Mouse (Mus musculus) stomach, embryonic 16.5 days (tissue): ENCODE results near the gene Calm1. TPM values are rescaled to one million over a fixed set of nuclear protein-coding genes. Genes with fewer than 3 reads are reported as not detected.

Experiments
- ATAC-seq: fragments of 200-750 bp; cut with Nextera tagmentation; 2 replicates; pipeline ENCODE4 v1.8.0; 2017; ENCODE audit warnings: moderate number of reproducible peaks, moderate TSS enrichment; ENCODE audit not compliant: insufficient read depth, low FRiP score
- H3K27ac ChIP-seq: fragments of 300-500 bp; sonication (generic); 2 replicates; pipeline ENCODE4 v1.5.1; 2014; ENCODE audit warnings: low read length
- H3K27me3 ChIP-seq: fragments of 300-500 bp; sonication (generic); 2 replicates; pipeline ENCODE4 v1.6.1; 2014; ENCODE audit warnings: low read length, control low read depth, mixed read lengths; ENCODE audit not compliant: control insufficient read depth, insufficient read depth
- H3K36me3 ChIP-seq: fragments of 300-500 bp; sonication (generic); 2 replicates; pipeline ENCODE4 v1.6.1; 2014; ENCODE audit warnings: low read length; ENCODE audit not compliant: control insufficient read depth, insufficient read depth
- H3K4me1 ChIP-seq: fragments of 300-500 bp; sonication (generic); 2 replicates; pipeline ENCODE4 v1.6.1; 2014; ENCODE audit warnings: low read length, control low read depth, mixed read lengths; ENCODE audit not compliant: control insufficient read depth, insufficient read depth
- H3K4me2 ChIP-seq: fragments of 300-500 bp; sonication (generic); 2 replicates; pipeline ENCODE4 v1.6.1; 2014; ENCODE audit warnings: low read depth, low read length, mixed read lengths
- H3K4me3 ChIP-seq: fragments of 300-500 bp; sonication (generic); replicated peaks from 2 replicates; pipeline ENCODE4 v1.5.1; 2014; ENCODE audit warnings: mild to moderate bottlenecking, low read length
- H3K9ac ChIP-seq: fragments of 300-500 bp; sonication (generic); 2 replicates; pipeline ENCODE4 v1.6.1; 2014; ENCODE audit warnings: low read length
- H3K9me3 ChIP-seq: fragments of 300-500 bp; sonication (generic); replicated peaks from 2 replicates; pipeline ENCODE4 v1.6.1; 2016; ENCODE audit warnings: low read length, control low read depth; ENCODE audit not compliant: control insufficient read depth
- WGBS: fragments of 180-500 bp; shearing (Covaris S2); extraction: QIAGEN DNeasy Blood & Tissue Kit; methylation state at CpG from one replicate; pipeline ENCODE4 v1.1.7; 2014; 5-methylcytosine and 5-hydroxymethylcytosine counted together
- polyA plus RNA-seq: library from polyadenylated mRNA; unstranded; fragments of >200 nt; fragmentation: Nextera tagmentation; extraction: Ambion mirVana; gene quantifications from 2 replicates; pipeline ENCODE4 v1.2.1, GENCODE M21; 2015

Calm1 gene
- polyA plus RNA-seq, 1 experiment from 2014 or later, result 1,693 TPM

DNA sequence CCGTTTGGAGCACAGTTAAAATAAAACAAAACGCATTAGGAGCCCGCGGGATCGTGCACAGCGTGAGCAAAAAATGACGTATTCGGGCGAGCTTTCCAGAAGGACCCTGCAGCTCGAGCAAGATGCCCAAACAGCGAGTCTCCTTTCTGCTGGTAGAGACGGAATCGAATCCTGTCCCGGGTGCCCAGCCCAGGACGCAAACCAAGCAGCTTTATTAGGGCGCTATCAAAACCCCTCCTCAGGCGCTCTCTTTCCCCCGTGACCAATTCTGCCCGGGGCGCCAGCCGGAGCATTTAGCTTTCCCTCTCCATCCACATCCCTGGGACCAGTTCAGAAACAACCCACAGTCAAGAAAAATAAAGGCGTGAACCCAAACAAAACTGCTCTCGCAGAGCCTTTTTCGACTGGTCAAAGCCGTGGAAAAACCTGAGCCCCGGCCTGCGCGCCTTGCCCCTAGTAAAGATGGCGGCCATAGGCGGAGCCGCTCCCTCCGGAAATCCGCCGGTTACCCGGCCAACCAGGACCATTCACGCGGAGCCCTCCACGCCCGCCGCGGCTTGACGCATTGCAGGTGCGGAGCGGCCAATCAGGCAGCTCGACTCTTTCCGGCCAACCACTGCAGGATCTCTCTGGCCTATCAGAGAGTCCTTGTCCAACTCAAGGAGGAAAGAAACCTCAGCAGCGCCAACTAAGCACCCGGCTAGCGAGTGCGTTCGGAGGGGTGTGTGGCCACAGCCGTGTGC is 12.1 kb upstream of the Calm1 start:
- H3K4me1 ChIP-seq, result peaks cover 14% of the 10 kb centered on the region; the same call in 1 of the 2 replicates
- no peaks in the 10 kb centered on the region for H3K36me3 ChIP-seq
- H3K4me3 ChIP-seq, result peak overlapping the region; percentile 78
- H3K4me2 ChIP-seq, result peak overlapping the region; percentile 95
- H3K9ac ChIP-seq, result peak overlapping the region; percentile 93
- under 1% methylated on average over 52 of the region's 52 CpGs for WGBS
- H3K27ac ChIP-seq, result peak overlapping the region; percentile 100
- H3K27me3 ChIP-seq, result no peaks in the 10 kb centered on the region
- H3K9me3 ChIP-seq, result peaks cover 5% of the 10 kb centered on the region; the same call in 1 of the 2 replicates
- peak; percentile 100 for ATAC-seq

DNA sequence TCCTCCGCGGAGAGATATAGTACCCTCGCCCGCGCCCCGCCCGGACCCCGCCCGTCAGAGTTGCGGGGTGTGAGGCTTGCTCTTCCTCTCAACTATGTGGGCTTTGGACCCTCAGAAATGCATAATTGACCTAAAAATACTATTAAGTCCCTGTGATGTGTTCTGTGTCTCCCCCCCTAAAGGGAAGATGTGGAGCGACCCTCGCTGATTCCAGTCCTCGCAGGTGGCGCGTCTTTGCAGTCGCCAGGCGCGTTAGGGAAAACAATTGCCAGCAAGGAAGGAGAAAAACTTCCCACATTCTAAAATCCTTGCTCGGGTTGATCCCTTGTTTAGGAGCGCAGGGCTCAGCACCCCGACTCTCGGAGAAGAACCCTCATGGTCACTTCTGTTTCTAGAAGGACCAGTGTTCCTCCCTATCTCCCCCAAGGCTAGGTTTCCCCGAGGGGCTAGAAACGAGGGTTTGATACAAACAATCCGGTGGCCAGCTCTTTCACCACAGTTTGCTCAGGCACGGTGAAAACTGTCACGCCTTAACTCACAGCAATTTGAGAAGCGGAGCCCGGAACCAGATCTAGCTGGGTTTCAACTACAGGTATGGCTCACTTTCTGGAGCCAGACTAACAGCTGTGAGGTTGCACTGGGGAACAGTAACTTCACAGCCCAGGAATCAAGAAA is 11.3 kb upstream of the Calm1 start:
- peak overlapping the region; percentile 94 for H3K27ac ChIP-seq
- peaks cover 14% of the 10 kb centered on the region; the same call in 1 of the 2 replicates for H3K4me1 ChIP-seq
- H3K4me2 ChIP-seq, result peak overlapping the region; percentile 95
- no peak for ATAC-seq
- no peaks in the 10 kb centered on the region for H3K27me3 ChIP-seq
- peak overlapping the region; percentile 84 for H3K9ac ChIP-seq
- 1% methylated on average over 29 of the region's 29 CpGs for WGBS
- peak overlapping the region; percentile 61 for H3K4me3 ChIP-seq
- H3K9me3 ChIP-seq, result peaks cover 3% of the 10 kb centered on the region; the same call in 1 of the 2 replicates
- H3K36me3 ChIP-seq, result no peaks in the 10 kb centered on the region

- Histone ChIP-seq H3K36me3 (no peaks in the 10 kb centered on the region), H3K4me1 (peaks cover 12% of the 10 kb centered on the region; the same call in 1 of the 2 replicates), H3K27ac (no peak overlapping the region), H3K4me3 (no peak overlapping the region), H3K9ac (no peak overlapping the region), H3K27me3 (no peaks in the 10 kb centered on the region), H3K9me3 (no peaks in the 10 kb centered on the region), H3K4me2 (no peak overlapping the region)
- WGBS, result 74% methylated on average over 6 of the region's 6 CpGs
- ATAC-seq, result no peak
Measured at GRCm38 (mm10) chr12:100190802-100191201, 8.4 kb upstream of the Calm1 start.

- Histone ChIP-seq H3K27ac (no peak overlapping the region), H3K27me3 (no peaks in the 10 kb centered on the region), H3K4me2 (no peak overlapping the region), H3K4me1 (0 out of 2 replicates have a peak, but pooled peaks cover 3% of the 10 kb centered on the region), H3K4me3 (no peak overlapping the region), H3K36me3 (no peaks in the 10 kb centered on the region), H3K9ac (no peak overlapping the region), H3K9me3 (no peaks in the 10 kb centered on the region)
- 78% methylated on average over 1 of the region's 1 CpGs for WGBS
- ATAC-seq, result no peak
Measured at GRCm38 (mm10) chr12:100194181-100194580, 5.1 kb upstream of the Calm1 start.

DNA sequence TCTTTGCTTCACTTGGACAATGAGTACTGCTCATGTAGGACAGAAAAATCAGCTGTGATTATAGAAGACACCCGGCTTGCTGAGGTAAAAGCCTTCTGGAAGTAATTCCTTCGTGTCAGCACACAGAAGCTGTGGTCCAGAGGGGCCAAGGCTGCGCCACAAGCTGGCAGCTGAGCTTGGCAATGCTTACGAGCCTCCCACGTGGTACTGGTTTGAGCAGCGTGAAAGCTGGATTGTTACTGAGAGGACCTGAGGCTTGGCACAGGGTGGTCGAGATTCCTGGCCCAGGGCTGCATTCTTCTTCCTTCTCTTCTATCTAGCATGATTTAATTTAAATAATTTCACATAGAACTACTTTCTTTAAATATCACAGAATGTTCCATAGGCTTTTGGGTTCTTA is 2.4 kb upstream of the Calm1 start:
- Histone ChIP-seq H3K4me2 (no peak overlapping the region), H3K9ac (no peak overlapping the region), H3K4me1 (peaks cover 6% of the 10 kb centered on the region; the same call in 1 of the 2 replicates), H3K36me3 (no peaks in the 10 kb centered on the region), H3K27me3 (no peaks in the 10 kb centered on the region), H3K27ac (no peak overlapping the region), H3K9me3 (no peaks in the 10 kb centered on the region), H3K4me3 (no peak overlapping the region)
- no peak for ATAC-seq
- 72% methylated on average over 7 of the region's 7 CpGs for WGBS

GRCm38 (mm10) chr12:100199891-100200644 is 833 bp downstream of the Calm1 start:
- Histone ChIP-seq H3K36me3 (peaks cover 6% of the 10 kb centered on the region), H3K4me1 (peaks cover 15% of the 10 kb centered on the region), H3K27ac (peak overlapping the region; percentile 90), H3K9me3 (no peaks in the 10 kb centered on the region), H3K27me3 (no peaks in the 10 kb centered on the region), H3K9ac (peak overlapping the region; percentile 92), H3K4me2 (peak overlapping the region; percentile 68), H3K4me3 (peak overlapping the region; percentile 85)
- ATAC-seq, result peak; percentile 75
- WGBS, result under 1% methylated on average over 75 of the region's 86 CpGs

DNA sequence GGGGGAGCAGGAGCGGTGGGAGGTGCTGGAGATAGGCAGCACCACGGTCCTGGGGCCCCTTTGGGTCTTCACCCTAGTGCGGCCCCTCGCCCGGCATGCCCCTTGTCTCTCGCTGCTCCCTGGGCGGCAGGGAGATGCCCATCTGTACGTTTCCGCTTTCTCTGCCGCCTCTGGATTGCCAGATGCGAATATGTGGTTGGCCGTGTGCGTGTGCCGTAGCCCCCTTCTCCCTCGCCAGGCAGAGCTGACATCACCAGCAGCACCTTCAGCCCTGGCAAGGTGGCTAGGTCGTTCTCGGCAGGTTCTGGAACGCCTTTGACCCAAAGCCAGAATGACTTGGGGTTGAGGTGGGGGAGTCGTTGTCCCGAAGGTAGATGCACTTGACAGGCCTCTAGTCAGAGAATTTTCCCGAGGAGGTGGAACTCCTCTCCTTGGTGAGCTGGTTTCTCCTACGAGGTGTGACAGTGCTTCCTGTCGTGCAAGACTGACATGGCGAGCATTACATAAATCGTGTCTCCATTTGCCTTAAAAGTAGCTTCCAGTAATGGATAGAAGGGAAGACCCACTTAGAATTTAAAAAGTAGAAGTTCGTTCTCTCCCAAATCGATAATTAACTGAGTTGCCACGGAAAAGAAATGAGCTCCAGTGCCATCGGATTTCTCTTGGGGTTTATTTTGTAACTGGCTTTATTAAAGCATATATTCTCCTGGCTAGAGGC is 1.6 kb downstream of the Calm1 start:
- H3K4me3 ChIP-seq, result peak overlapping the region; percentile 85
- no peaks in the 10 kb centered on the region for H3K9me3 ChIP-seq
- WGBS, result 5% methylated on average over 29 of the region's 29 CpGs
- H3K27me3 ChIP-seq, result no peaks in the 10 kb centered on the region
- H3K27ac ChIP-seq, result peak overlapping the region; percentile 90
- H3K36me3 ChIP-seq, result peaks cover 6% of the 10 kb centered on the region
- peak overlapping the region; percentile 92 for H3K9ac ChIP-seq
- H3K4me1 ChIP-seq, result peaks cover 15% of the 10 kb centered on the region
- peak overlapping the region; percentile 68 for H3K4me2 ChIP-seq
- ATAC-seq, result peak; percentile 5; the same call in 1 of the 2 replicates

- ATAC-seq, result no peak
- peak overlapping the region; percentile 92 for H3K9ac ChIP-seq
- peaks cover 6% of the 10 kb centered on the region for H3K36me3 ChIP-seq
- peak overlapping the region; percentile 85 for H3K4me3 ChIP-seq
- WGBS, result 25% methylated on average over 4 of the region's 4 CpGs
- no peaks in the 10 kb centered on the region for H3K27me3 ChIP-seq
- peaks cover 15% of the 10 kb centered on the region for H3K4me1 ChIP-seq
- peak overlapping the region; percentile 90 for H3K27ac ChIP-seq
- H3K4me2 ChIP-seq, result peak overlapping the region; percentile 68
- no peaks in the 10 kb centered on the region for H3K9me3 ChIP-seq
Measured at GRCm38 (mm10) chr12:100201363-100201711, 2.1 kb downstream of the Calm1 start.
